Comparison of ENCODE assay signal across 8 mouse cellular contexts in the genomic region with DNA sequence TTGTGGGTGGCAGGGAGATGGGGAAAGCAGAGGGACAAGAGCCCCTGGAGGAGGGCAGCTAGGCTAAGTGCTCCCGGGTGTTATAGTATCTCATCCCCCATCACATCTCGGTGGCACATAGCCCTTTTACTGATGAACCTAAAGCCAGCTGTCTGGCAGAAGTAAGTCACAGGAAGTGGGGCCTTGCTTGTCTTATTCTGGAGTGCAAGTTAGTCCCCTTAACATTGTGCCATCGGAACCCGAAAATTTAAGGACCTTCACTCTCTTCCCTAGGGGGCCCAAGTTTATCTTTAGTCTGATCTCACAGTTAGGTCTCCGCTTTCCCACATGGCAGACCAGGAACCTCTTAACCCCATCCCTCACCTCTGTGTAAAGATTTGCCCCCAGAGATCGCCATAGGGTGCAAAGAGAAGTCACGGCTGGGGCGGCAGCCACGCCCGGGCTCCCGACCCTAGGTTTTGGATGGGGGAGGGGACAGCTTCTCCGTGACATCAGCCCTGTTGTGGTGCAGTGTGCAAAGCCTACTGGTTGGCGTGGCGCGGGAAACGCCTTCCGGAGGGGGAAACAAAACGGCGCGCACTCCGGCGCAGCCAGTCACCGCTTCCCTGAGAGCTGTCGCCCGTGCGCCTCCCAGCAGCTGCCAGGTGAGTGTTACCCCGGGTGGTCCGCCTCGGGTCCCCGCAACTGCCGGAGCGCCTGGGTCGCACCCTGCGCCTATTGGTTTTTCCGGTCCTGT. TPM values are rescaled to one million over a fixed set of nuclear protein-coding genes. Genes with fewer than 3 reads are reported as not detected.
A peak's percentile ranks its signal among the peaks of the same experiment; 100 is the strongest.
DNase-seq lines count a peak whose midpoint lies in the region; ATAC-seq and TF ChIP-seq lines count a peak whose summit lies in the region.

No protein-coding gene starts in this region.

- 1% methylated on average over 35 of the region's 35 CpGs for WGBS in heart, embryonic 13.5 days
- 2% methylated on average over 35 of the region's 35 CpGs for WGBS in kidney, postnatal 0 days
- WGBS in liver, embryonic 13.5 days (ENCODE audit: insufficient replicate concordance), result 1% methylated on average over 35 of the region's 35 CpGs
- 1% methylated on average over 35 of the region's 35 CpGs for WGBS in stomach, embryonic 14.5 days

- TF ChIP-seq CTCF in kidney, postnatal 0 days (IDR thresholded peaks at IDR 0.05; ENCODE audit: low read depth), result no peak

- H3K36me3 ChIP-seq in erythroblast, embryonic 14.5 days (ENCODE audit: control insufficient read depth), result peaks cover 2% of the 10 kb centered on the region; the same call in 1 of the 2 replicates
- H3K36me3 ChIP-seq in heart, embryonic 13.5 days, result no peaks in the 10 kb centered on the region; the same call in 1 of the 2 replicates
- no peaks in the 10 kb centered on the region for H3K36me3 ChIP-seq in kidney, postnatal 0 days (ENCODE audit: insufficient read depth, low read length)
- no peaks in the 10 kb centered on the region for H3K36me3 ChIP-seq in liver, embryonic 13.5 days
- H3K36me3 ChIP-seq in stomach, embryonic 14.5 days (ENCODE audit: control insufficient read depth, insufficient read depth, low read length), result no peaks in the 10 kb centered on the region

- H3K4me1 ChIP-seq in erythroblast, embryonic 14.5 days (ENCODE audit: control insufficient read depth), result peaks cover 47% of the 10 kb centered on the region
- peaks cover 68% of the 10 kb centered on the region for H3K4me1 ChIP-seq in heart, embryonic 13.5 days
- peaks cover 45% of the 10 kb centered on the region for H3K4me1 ChIP-seq in kidney, postnatal 0 days (replicated peaks; ENCODE audit: insufficient read depth, low read length)
- H3K4me1 ChIP-seq in liver, embryonic 13.5 days (replicated peaks), result peaks cover 88% of the 10 kb centered on the region
- peaks cover 40% of the 10 kb centered on the region for H3K4me1 ChIP-seq in stomach, embryonic 14.5 days (ENCODE audit: control insufficient read depth, insufficient read depth, low read length)

- DNase-seq in brain, embryonic 18.5 days (ENCODE audit: low read depth, low spot score), result peak; percentile 54
- peak; percentile 94 for DNase-seq in kidney, postnatal 0 days (ENCODE audit: low spot score)
- peak; percentile 86 for DNase-seq in liver, embryonic 13.5 days
- DNase-seq in natural killer cell, adult 2 months (ENCODE audit: low spot score in 2 of 2), result peak; percentile 84 to 86

- ATAC-seq in CD4-positive, CD25-positive, alpha-beta regulatory T cell, adult 4 months, result peak; percentile 88
- ATAC-seq in heart, embryonic 13.5 days (ENCODE audit: extremely low read depth, insufficient number of reproducible peaks, low FRiP score, low TSS enrichment), result peak; percentile 65; the same call in 1 of the 2 replicates
- ATAC-seq in kidney, postnatal 0 days (replicated peaks; ENCODE audit: low FRiP score, low read depth), result peak; percentile 81
- peak; percentile 92 for ATAC-seq in liver, embryonic 13.5 days (ENCODE audit: low read depth)
- ATAC-seq in stomach, embryonic 14.5 days (ENCODE audit: insufficient number of reproducible peaks, insufficient read depth, low FRiP score, low read depth), result peak; percentile 82

- peak overlapping the region; percentile 87 for H3K4me2 ChIP-seq in heart, embryonic 13.5 days
- peak overlapping the region; percentile 84 for H3K4me2 ChIP-seq in kidney, postnatal 0 days (ENCODE audit: low read length)
- H3K4me2 ChIP-seq in liver, embryonic 13.5 days, result peak overlapping the region; percentile 79
- peak overlapping the region; percentile 80 for H3K4me2 ChIP-seq in stomach, embryonic 14.5 days (replicated peaks; ENCODE audit: low read depth, low read length)

- peak overlapping the region; percentile 98 for H3K27ac ChIP-seq in heart, embryonic 13.5 days (replicated peaks)
- H3K27ac ChIP-seq in kidney, postnatal 0 days, result peak overlapping the region; percentile 91
- peak overlapping the region; percentile 77 for H3K27ac ChIP-seq in liver, embryonic 13.5 days
- H3K27ac ChIP-seq in stomach, embryonic 14.5 days (ENCODE audit: low read length), result peak overlapping the region; percentile 96

- peak overlapping the region; percentile 96 for H3K9ac ChIP-seq in heart, embryonic 13.5 days
- H3K9ac ChIP-seq in kidney, postnatal 0 days (ENCODE audit: low read depth, low read length), result peak overlapping the region; percentile 82
- H3K9ac ChIP-seq in liver, embryonic 13.5 days, result peak overlapping the region; percentile 85
- peak overlapping the region; percentile 77 for H3K9ac ChIP-seq in stomach, embryonic 14.5 days (replicated peaks; ENCODE audit: low read depth, low read length)

- no peaks in the 10 kb centered on the region for H3K9me3 ChIP-seq in erythroblast, embryonic 14.5 days (ENCODE audit: control insufficient read depth, low read length)
- no peaks in the 10 kb centered on the region for H3K9me3 ChIP-seq in heart, embryonic 13.5 days
- H3K9me3 ChIP-seq in kidney, postnatal 0 days (replicated peaks; ENCODE audit: low read length), result no peaks in the 10 kb centered on the region
- H3K9me3 ChIP-seq in liver, embryonic 13.5 days (replicated peaks), result no peaks in the 10 kb centered on the region
- H3K9me3 ChIP-seq in stomach, embryonic 14.5 days (ENCODE audit: control insufficient read depth, low read depth, low read length), result no peaks in the 10 kb centered on the region

- no peaks in the 10 kb centered on the region for H3K27me3 ChIP-seq in erythroblast, embryonic 14.5 days (ENCODE audit: control insufficient read depth)
- H3K27me3 ChIP-seq in heart, embryonic 13.5 days (replicated peaks), result no peaks in the 10 kb centered on the region
- no peaks in the 10 kb centered on the region for H3K27me3 ChIP-seq in kidney, postnatal 0 days (ENCODE audit: insufficient read depth, low read length)
- H3K27me3 ChIP-seq in liver, embryonic 13.5 days, result no peaks in the 10 kb centered on the region
- no peaks in the 10 kb centered on the region for H3K27me3 ChIP-seq in stomach, embryonic 14.5 days (ENCODE audit: control insufficient read depth, insufficient read depth, low read length)

- peak overlapping the region; percentile 76 for H3K4me3 ChIP-seq in erythroblast, embryonic 14.5 days (replicated peaks)
- H3K4me3 ChIP-seq in heart, embryonic 13.5 days, result peak overlapping the region; percentile 86
- peak overlapping the region; percentile 68 for H3K4me3 ChIP-seq in kidney, postnatal 0 days (replicated peaks; ENCODE audit: low read depth, low read length)
- peak overlapping the region; percentile 76 for H3K4me3 ChIP-seq in liver, embryonic 13.5 days (replicated peaks)
- H3K4me3 ChIP-seq in stomach, embryonic 14.5 days (ENCODE audit: low read depth, low read length), result peak overlapping the region; percentile 67

RNA-seq across cellular contexts. Expression of a gene that starts 8.9 kb away (rescaled TPM):
- polyA plus RNA-seq in CD4-positive, CD25-positive, alpha-beta regulatory T cell, adult 4 months (2017; shearing (Covaris generic)), result 10 to 100 TPM; 21.7 to 38.1 TPM
- polyA plus RNA-seq in erythroblast, embryonic 14.5 days (2012), result 3.8 and 4.0 TPM in 2 replicates
- polyA plus RNA-seq in heart, embryonic 13.5 days (2015; fragmentation: Nextera tagmentation; extraction: Ambion mirVana), result 207 and 208 TPM in 2 replicates
- 189 and 190 TPM in 2 replicates for polyA plus RNA-seq in kidney, postnatal 0 days (2015; fragmentation: Nextera tagmentation; extraction: Ambion mirVana)
- 33.8 and 36.8 TPM in 2 replicates for polyA plus RNA-seq in liver, embryonic 13.5 days (2015; fragmentation: Nextera tagmentation; extraction: Ambion mirVana)
- polyA plus RNA-seq in stomach, embryonic 14.5 days (2014; fragmentation: Nextera tagmentation; extraction: Ambion mirVana), result 232 and 265 TPM in 2 replicates

RNA-seq across cellular contexts. Expression of a gene that starts 37.1 kb away (rescaled TPM):
- under 1 TPM; 0.58 to 0.98 TPM for polyA plus RNA-seq in CD4-positive, CD25-positive, alpha-beta regulatory T cell, adult 4 months (2017; shearing (Covaris generic))
- 11.2 and 11.3 TPM in 2 replicates for polyA plus RNA-seq in erythroblast, embryonic 14.5 days (2012)
- polyA plus RNA-seq in heart, embryonic 13.5 days (2015; fragmentation: Nextera tagmentation; extraction: Ambion mirVana), result 67.1 and 75.3 TPM in 2 replicates
- 76.4 and 78.4 TPM in 2 replicates for polyA plus RNA-seq in kidney, postnatal 0 days (2015; fragmentation: Nextera tagmentation; extraction: Ambion mirVana)
- 5.7 and 7.1 TPM in 2 replicates for polyA plus RNA-seq in liver, embryonic 13.5 days (2015; fragmentation: Nextera tagmentation; extraction: Ambion mirVana)
- polyA plus RNA-seq in stomach, embryonic 14.5 days (2014; fragmentation: Nextera tagmentation; extraction: Ambion mirVana), result 82.1 and 86.8 TPM in 2 replicates

RNA-seq across cellular contexts. Expression of a gene that starts 50.4 kb away (rescaled TPM):
- polyA plus RNA-seq in CD4-positive, CD25-positive, alpha-beta regulatory T cell, adult 4 months (2017; shearing (Covaris generic)), result not detected
- polyA plus RNA-seq in erythroblast, embryonic 14.5 days (2012), result 0.07 TPM in 1 of 2 replicates, not detected in the other
- 3,602 and 4,207 TPM in 2 replicates for polyA plus RNA-seq in heart, embryonic 13.5 days (2015; fragmentation: Nextera tagmentation; extraction: Ambion mirVana)
- polyA plus RNA-seq in kidney, postnatal 0 days (2015; fragmentation: Nextera tagmentation; extraction: Ambion mirVana), result 7.9 and 8.9 TPM in 2 replicates
- polyA plus RNA-seq in liver, embryonic 13.5 days (2015; fragmentation: Nextera tagmentation; extraction: Ambion mirVana), result 9.7 and 12.3 TPM in 2 replicates
- 1.9 and 3.2 TPM in 2 replicates for polyA plus RNA-seq in stomach, embryonic 14.5 days (2014; fragmentation: Nextera tagmentation; extraction: Ambion mirVana)

Comparison
In these comparisons a context has a peak if more than half of its experiments do, and no peak if none do; other contexts are left out.
1. Peak in every context shown above with its lines: DNase-seq, ATAC-seq, H3K4me3 ChIP-seq and H3K27ac ChIP-seq.
2. RNA of a gene that starts 50.4 kb away (polyA plus RNA-seq): 3,602 to 4,207 TPM in heart, embryonic 13.5 days; 9.7 to 12.3 TPM in liver, embryonic 13.5 days, 7.9 to 8.9 TPM in kidney, postnatal 0 days, 1.9 to 3.2 TPM in stomach, embryonic 14.5 days, not detected in CD4-positive, CD25-positive, alpha-beta regulatory T cell, adult 4 months and 0.07 TPM in erythroblast, embryonic 14.5 days; every median in the first group is over 100 times any median in the second.